Mouse (Mus musculus): ENCODE measurements at regions not wholly inside any gene's neighbourhood (a gene's known extent, or its start where the extent isn't known, plus 50 kb on each side); places are given as distances from the start of the nearest gene placed in this dataset.

GRCm38 (mm10) chr2:118011679-118012078, 100.0 kb upstream of the Thbs1 start:
- no peak for DNase-seq
- intact Hi-C loops (cut with DNase I) = no loop called here

DNA sequence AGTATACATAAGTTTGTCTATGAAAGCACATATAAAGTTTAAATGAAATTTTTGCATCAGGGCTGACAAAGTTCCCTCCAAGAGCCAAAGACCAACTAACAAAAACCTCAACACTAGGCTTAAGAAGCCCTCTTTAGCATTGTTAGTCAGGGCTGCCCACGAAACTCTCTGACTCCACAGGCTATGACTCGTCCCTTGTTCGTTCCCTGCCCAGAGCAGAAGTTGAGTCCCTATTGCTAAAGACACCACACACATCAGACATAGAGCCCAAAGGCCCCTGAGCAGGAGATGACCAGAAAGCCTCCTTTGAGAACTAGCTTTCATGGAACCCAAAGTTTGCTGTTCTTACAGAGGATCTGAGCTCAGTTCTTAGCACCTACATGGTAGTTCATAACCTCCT, 99.5 kb upstream of the Thbs1 start:
- intact Hi-C loops (cut with DNase I) = no loop called here
- DNase-seq = no peak

- intact Hi-C loops (cut with DNase I) = no loop called here
Measured at GRCm38 (mm10) chr2:118013156-118013555, 98.5 kb upstream of the Thbs1 start.

DNA sequence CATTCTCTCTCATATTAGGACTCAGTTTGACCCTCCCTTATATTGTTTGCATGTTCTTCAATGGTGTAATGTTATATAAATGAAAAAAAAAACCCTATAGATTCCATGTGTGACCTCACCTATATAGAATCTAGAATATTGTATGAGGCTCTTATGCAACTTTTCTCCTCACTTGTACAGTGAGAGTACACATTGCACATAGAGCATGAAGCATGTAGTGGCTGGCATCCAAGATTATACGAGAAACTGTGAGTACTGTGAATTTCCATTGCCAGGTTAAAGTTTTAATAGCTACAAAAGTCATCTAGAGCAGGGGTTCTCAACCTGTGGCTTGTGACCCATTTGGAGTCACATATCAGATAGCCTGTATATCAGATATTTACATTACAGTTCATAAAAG, 96.5 kb upstream of the Thbs1 start:
- DNase-seq = no peak

More at GRCm38 (mm10) chr2:118013156-118013555, 98.5 kb upstream of the Thbs1 start:
- DNase-seq = no peak

DNA sequence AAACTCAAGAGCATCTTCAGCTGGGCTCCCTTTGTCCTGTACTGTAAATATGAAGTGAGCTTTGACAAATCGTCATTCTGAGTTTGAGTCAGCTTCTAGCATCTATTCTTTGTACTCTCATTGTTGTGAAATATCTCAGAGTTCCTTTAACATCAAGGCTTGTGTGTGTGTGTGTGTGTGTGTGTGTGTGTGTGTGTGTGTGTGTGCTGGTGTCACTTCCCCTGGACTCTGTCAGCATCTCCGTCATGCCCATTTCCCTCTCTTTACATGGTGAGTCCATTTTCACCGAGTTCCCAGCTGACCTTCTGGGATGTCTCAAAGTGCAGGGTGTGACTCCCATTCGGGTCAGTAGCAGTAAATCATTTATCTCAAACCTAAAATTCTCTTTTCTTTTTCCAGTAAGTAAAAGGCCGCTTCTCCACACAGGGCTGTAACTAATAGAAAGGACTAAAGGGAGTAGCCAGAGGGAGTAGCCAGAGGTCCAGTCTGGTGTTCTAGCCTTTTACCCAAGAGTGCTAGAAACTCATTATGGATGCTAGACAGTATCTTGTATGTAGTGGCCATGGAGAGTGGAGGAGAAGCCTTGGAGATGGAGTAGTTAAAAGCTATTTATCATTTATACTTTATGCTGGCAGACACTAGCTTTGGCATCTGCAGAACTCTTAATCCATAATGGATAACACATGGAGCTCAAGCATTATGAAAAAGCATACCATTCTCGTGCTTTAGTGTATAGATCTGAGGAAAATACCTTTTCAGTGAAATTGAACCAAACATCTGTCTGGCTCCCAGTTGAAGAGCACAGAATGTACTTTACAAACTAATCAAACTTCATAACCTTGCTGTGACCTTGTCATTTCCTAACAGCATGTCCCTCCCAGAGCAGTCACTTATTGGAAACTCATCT, 85.6 kb upstream of the Thbs1 start:
- intact Hi-C loops (cut with DNase I) = no loop called here
- no peak for DNase-seq

More for the DNA sequence above, 96.5 kb upstream of the Thbs1 start:
- intact Hi-C loops (cut with DNase I) = no loop called here

DNA sequence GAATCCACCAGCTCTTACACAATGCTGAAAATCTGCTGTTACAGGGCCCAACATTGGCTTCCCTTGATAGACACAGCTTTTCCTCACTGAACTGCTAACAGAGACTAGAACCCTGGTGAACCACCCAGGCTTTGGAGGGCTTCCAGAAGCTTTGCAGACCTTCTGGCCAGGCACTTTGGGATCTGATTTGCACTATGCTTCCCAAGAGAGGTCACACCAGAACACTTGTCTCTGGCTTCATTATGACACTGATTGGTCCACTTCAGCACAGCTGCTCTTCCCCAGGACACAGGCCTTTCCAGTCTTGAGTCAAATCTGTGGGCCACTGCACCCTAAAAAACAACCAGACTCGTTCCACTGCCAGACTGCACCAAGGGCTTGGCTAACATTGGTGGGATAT, 82.8 kb upstream of the Thbs1 start:
- intact Hi-C loops (cut with DNase I) = no loop called here
- DNase-seq = no peak

- no peak for DNase-seq
- intact Hi-C loops (cut with DNase I) = no loop called here
Measured at GRCm38 (mm10) chr2:118029470-118030108, 82.1 kb upstream of the Thbs1 start.

DNA sequence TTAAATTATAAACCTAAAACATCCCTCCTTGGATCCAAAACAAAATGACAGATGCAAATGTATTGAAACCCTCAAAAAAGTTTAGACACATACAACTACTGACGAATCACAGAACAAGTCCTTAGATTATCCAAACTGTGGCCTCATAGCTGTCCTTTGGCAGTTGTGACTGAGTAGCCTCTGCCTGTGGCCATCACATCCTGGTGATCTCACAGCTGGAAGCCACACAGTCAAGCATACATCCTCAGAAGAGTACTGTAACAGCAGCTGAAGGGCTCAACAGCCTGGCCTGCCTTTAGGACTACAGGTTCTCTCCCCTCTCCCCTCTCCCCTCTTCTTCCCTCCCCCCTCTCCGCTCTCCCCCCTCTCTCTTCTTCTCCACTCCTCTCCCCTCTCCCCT, 80.0 kb upstream of the Thbs1 start:
- no peak for DNase-seq
- intact Hi-C loops (cut with DNase I) = no loop called here

- DNase-seq = no peak
- intact Hi-C loops (cut with DNase I) = no loop called here
Measured at GRCm38 (mm10) chr2:118033377-118033776, 78.3 kb upstream of the Thbs1 start.

DNA sequence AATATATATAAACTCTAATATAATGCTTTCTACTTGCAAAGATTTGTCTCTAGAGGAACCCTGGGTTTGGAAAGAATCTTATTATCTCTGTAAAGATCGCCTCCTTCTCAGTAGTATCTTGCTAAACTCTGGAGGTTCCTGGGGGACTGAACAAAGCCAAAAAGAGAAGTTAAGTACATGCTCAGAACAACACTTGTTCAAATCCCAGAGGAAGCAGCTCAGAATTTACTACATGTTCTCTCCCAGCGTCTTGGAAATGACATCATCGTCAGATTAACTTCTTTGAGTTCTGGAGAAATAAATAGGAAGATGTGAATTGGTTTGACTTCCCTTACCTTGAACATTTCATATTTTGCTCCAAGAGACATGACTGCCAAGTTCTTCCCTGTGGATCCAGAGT, 77.7 kb upstream of the Thbs1 start:
- no peak for DNase-seq
- intact Hi-C loops (cut with DNase I) = no loop called here

DNA sequence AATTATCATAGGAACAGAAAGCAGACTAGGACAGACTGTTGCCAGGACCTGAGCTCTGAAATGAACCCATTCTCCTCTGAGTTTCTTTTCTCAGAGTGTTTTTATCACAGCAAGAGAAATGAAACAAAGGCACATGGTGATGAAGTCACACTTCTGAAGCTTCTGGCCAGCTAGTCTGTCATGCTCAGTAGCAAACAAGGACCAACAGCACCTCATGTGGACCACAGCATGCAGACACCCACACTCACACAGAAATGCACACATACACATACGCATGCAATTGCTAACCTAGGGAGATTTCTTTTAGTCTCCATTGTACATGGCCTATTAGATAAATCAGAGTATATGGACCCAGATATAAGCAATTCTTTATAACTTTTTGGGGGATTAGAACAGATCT, 76.3 kb upstream of the Thbs1 start:
- DNase-seq = no peak
- intact Hi-C loops (cut with DNase I) = no loop called here

DNA sequence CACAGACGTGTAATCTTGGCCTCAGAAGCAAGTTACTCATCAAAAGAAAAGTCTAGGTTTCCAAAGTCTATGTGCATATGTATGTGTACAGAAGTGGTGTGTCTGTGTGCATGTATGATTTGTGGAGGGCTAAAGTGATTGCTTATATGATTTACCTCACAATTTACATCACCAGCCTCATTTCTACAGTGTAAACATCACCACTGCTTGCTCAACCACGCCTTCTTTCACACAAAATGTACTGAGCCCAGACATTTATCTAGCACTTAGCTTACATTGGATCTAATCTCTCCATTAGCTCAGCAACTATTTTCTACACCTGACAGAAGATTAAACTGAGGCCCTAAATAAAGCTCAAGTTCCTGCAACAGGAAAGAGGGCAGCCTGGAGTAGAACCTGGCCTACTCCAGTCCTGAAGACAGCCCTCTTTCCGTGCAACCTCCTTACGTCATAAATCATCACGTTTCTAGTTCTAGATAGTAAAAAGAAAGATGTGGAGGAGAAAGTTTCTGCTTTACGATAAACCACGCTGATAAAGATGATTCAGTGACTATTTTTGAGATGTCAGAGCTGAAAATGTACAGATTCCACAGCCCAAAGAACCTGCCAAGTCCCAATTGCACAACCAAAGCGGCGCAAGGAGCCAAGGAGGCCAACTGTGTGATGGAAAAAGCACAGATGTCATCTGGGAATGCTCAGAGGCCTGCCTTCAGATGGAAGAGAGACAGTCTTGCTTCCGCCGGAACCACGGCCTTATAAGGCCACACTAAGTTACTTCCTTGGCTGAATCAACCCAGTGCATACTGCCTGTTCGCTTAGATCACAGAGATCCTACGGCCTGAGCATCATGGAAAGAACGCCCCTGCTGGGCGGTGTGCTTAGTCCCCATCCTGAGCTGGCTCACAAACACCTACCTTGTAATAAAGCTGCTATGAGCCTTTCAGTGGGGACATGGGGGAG, 72.5 kb upstream of the Thbs1 start:
- no peak for DNase-seq
- intact Hi-C loops (cut with DNase I) = no loop called here

- DNase-seq = no peak
- intact Hi-C loops (cut with DNase I) = no loop called here
Measured at GRCm38 (mm10) chr2:118039819-118040206, 71.9 kb upstream of the Thbs1 start.

DNA sequence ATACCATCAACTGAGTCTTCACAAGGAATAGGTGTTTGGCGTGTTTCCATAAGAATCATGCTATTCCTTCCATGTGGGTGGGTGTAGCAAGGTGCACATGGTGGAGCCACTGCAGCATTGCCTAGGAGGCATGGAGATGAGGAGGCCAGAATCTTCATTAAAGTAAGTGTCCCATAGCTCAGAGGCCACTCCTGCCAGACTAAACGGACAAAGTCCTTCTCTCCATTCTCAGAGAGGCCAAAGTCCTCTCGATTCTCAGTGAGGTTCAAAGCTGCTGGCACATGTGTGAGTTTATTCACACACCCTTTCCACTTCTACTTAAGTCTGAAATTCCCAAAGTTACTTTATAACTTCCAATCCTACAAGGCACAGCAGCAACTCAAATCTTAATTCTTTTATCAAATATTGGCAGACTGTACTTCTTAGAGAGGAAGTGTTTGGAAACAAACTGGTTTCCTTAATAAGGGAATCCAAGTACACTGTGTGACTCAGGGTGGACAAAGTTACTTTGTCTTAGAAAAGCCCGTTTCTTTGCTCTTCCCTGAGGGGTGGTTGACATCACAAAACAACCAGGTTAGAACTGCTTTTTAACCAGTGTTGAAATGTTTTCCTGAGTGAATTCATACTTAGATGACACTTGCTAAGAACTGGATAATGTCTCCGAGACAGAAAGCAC, 69.2 kb upstream of the Thbs1 start:
- intact Hi-C loops (cut with DNase I) = no loop called here
- no peak for DNase-seq

DNA sequence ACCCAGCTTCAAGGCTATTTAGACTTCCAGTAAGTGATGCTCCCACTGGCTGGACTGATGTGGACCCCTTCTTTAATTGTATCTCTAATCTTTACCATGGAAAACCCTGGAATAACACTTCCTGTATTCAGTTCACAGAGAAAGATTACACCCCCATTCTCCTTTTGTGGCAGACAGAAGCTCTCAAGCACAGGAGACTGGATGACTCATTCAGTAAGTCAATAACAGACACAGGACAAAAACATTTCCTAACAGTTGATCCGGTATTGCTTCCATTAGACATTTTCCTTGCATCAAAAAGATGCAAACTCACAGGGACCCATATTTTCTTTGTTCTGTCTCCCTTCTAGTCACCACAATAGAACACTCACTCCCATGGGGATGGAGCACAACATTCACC, 67.0 kb upstream of the Thbs1 start:
- intact Hi-C loops (cut with DNase I) = no loop called here
- DNase-seq = no peak

- no peak for DNase-seq
- intact Hi-C loops (cut with DNase I) = no loop called here
Measured at GRCm38 (mm10) chr2:118050326-118050725, 61.4 kb upstream of the Thbs1 start.

GRCm38 (mm10) chr2:118051610-118052009, 60.1 kb upstream of the Thbs1 start:
- intact Hi-C loops (cut with DNase I) = no loop called here
- no peak for DNase-seq

DNA sequence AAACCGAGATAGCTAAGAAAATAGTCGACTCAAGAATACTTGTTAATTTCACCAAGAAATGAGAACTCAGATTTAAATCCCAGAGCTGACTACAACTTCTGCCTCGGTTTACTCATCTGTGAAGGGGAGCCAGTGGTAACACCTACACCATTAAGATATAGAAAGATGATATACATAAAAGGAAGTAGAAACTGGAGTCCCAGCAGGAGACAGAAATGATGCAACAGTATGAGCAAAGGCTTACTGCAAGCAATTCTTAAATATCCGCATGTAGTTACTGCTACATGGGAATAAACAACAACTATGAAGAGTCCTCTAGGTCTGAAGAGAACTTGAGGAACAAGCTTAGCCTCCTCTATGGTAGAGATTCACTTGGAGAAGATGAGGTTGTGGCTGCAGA, 58.2 kb upstream of the Thbs1 start:
- DNase-seq = no peak
- intact Hi-C loops (cut with DNase I) = no loop called here

DNA sequence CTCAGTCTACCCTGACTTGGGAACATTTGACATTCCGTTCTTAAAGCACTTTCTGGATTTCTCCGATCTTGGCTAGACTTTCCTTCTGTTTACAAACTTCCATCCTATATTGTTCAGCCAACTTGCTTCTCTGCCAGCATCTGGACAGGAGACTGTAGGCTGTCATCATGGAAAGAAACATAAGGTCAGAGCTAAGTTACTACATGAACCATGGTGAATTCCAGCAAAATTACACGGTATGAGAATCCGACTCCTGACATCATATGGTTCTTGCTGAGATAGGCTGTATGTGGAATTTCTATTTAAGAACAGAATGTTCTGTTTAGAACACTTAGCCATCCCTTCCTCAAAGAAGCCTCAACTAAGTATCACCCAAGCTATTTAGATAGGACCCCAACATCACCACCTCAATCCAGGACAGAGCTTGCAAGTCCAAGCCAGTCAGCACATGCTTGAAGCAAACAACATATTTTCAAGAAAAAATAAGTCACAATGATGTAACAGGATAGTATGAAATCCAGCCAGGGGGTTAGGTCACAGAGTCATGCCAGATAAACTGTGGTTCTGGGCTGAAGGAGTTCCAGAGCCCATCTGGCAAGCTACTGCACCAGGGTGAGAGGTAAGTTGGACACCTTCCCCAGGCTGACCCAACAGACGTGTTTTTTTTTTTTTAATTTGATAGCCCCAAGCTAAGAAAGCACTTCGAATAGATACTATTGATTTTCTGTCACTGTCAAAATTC, 52.9 kb upstream of the Thbs1 start:
- DNase-seq = no peak
- intact Hi-C loops (cut with DNase I) = no loop called here

DNA sequence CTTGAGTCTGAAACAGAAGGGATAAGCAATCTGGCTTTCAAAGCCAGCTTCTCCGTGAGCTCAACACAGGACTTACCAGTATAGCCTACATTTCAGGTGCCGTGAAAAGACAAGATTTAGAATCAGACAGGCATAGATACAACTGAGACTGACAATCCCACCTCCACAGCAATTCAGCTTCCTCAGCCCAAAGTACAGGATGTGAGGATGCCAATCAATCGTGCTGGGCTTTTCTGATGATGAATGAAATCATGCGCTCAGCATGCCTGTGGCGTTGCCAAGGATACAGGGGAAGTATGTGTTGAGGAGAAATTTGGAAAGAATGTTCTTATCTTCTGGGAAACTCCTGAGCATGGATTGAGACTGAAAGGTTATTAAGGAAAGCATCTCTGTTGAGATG, 50.4 kb upstream of the Thbs1 start:
- DNase-seq = no peak
- intact Hi-C loops (cut with DNase I) = no loop called here
